Mouse (Mus musculus): ENCODE measurements around the gene Prcd.

DNA sequence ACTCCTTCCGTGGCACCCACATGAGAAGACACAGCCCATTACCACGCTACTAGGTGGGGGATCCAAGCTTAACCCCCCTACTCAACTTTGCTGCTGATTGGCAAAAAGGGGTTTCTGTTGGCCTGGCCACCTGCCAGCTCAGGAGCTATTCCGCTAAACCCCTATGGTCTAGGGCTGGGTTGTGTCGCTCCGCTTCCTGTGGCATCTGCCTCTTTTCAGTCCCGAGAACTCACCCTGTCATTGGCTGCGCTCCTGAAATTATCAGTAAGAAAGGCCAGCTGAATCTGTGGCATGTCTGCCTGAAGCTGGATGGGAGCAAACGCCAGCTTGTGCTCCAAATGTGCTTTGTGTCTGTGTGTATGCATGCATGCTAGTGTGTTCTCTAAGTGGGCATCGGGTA lies 6.8 kb downstream of the Prcd start:
- TF ChIP-seq CTCF (IDR thresholded peaks at IDR 0.05; ENCODE audit: low read depth) (no peak), EP300 (IDR thresholded peaks at IDR 0.05; ENCODE audit: low read depth) (no peak)
